Mouse (Mus musculus) layer of hippocampus, postnatal 14 days (tissue): ENCODE measurements at regions not wholly inside any gene's neighbourhood (a gene's known extent, or its start where the extent isn't known, plus 50 kb on each side); places are given as distances from the start of the nearest gene placed in this dataset.

Experiments
- DNase-seq, 2 experiments: peaks; one replicate each; pipeline ENCODE4 v3.0.0; 2021 to 2022; ENCODE audit warnings: low spot score in 2 of 2, mixed read lengths in 1 of 2

- DNase-seq: no peak
These were observed 704.2 kb upstream of the Api5 start for GRCm38 (mm10) chr2:95142151-95142550.

GRCm38 (mm10) chr2:95140116-95140515 is 702.2 kb upstream of the Api5 start:
- peak in 1 of 2 experiments; percentile 12 for DNase-seq

GRCm38 (mm10) chr2:95136636-95137035 is 698.7 kb upstream of the Api5 start:
- peak; percentile 38 to 86 for DNase-seq

- no peak for DNase-seq
These were observed 693.2 kb upstream of the Api5 start for GRCm38 (mm10) chr2:95131181-95131580.

- DNase-seq: no peak
These were observed 690.8 kb upstream of the Api5 start for GRCm38 (mm10) chr2:95128721-95129120.

GRCm38 (mm10) chr2:95119544-95119943 is 681.6 kb upstream of the Api5 start:
- DNase-seq: no peak

GRCm38 (mm10) chr2:95097055-95097454 is 659.1 kb upstream of the Api5 start:
- no peak for DNase-seq

GRCm38 (mm10) chr2:95054636-95055035 is 616.7 kb upstream of the Api5 start:
- no peak for DNase-seq

- DNase-seq: no peak
These were observed 615.9 kb upstream of the Api5 start for GRCm38 (mm10) chr2:95053866-95054265.
